Mouse (Mus musculus): ENCODE results near the gene Thap3.

DNA sequence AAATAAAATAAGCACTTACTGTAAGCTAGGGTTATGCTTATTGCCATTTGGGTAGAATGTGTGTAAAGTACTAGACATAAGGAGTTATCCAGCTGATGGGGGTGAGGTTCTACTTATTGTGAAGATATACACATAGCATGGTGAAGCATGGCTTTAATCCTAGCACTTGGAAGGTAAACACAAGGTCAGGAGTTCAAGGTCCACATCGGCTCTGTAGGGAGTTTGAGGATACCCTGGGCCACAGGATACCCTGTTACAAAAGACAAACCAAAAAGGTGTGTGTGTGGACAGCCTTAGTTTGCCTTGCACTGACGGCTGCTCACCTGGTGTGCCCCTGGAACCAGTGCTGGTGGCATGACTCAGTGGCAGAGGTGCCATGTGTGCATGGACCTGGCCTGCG, 50.7 kb downstream of the Thap3 start:
- TF ChIP-seq CTCF (IDR thresholded peaks at IDR 0.05; ENCODE audit: control insufficient read depth, insufficient read depth, insufficient replicate concordance, low read depth, low read length) (no peak), POLR2A (IDR thresholded peaks at IDR 0.05; ENCODE audit: control insufficient read depth, low read depth, low read length) (no peak)

All from testis, adult 2 months (tissue).